8 mouse cellular contexts compared by ENCODE assay signal in genomic region chr2:60688944-60689615, GRCm38 (mm10). TPM values are rescaled to one million over a fixed set of nuclear protein-coding genes. Genes with fewer than 3 reads are reported as not detected.
DNase-seq lines count a peak whose midpoint lies in the region; ATAC-seq and TF ChIP-seq lines count a peak whose summit lies in the region.

No protein-coding gene starts in this region.

- H3K4me2 ChIP-seq in heart, embryonic 15.5 days, result peak overlapping the region; percentile 43
- H3K4me2 ChIP-seq in limb, embryonic 13.5 days (replicated peaks), result no peak overlapping the region
- H3K4me2 ChIP-seq in stomach, embryonic 14.5 days (replicated peaks; ENCODE audit: low read depth, low read length), result no peak overlapping the region; the same call in 1 of the 2 replicates

- no peaks in the 10 kb centered on the region for H3K27me3 ChIP-seq in heart, embryonic 15.5 days
- H3K27me3 ChIP-seq in limb, embryonic 13.5 days, result peaks cover 7% of the 10 kb centered on the region; the same call in 1 of the 2 replicates
- no peaks in the 10 kb centered on the region for H3K27me3 ChIP-seq in stomach, embryonic 14.5 days (ENCODE audit: control insufficient read depth, insufficient read depth, low read length)
- no peaks in the 10 kb centered on the region for H3K27me3 ChIP-seq in cerebellum, adult 2 months (ENCODE audit: control insufficient read depth, insufficient read depth, low read length)

- no peak overlapping the region for H3K4me3 ChIP-seq in heart, embryonic 15.5 days
- H3K4me3 ChIP-seq in limb, embryonic 13.5 days, result no peak overlapping the region
- H3K4me3 ChIP-seq in stomach, embryonic 14.5 days (ENCODE audit: low read depth, low read length), result no peak overlapping the region
- H3K4me3 ChIP-seq in cerebellum, adult 2 months (replicated peaks; ENCODE audit: insufficient read depth, low read depth, low read length), result no peak overlapping the region

- ATAC-seq in heart, embryonic 15.5 days (replicated peaks; ENCODE audit: insufficient number of reproducible peaks, insufficient read depth, low FRiP score, low read depth), result peak; percentile 89
- peak; percentile 79 for ATAC-seq in limb, embryonic 13.5 days (ENCODE audit: low FRiP score, low read depth)
- peak; percentile 88 for ATAC-seq in stomach, embryonic 14.5 days (ENCODE audit: insufficient number of reproducible peaks, insufficient read depth, low FRiP score, low read depth)

- no peaks in the 10 kb centered on the region for H3K36me3 ChIP-seq in heart, embryonic 15.5 days
- no peaks in the 10 kb centered on the region for H3K36me3 ChIP-seq in limb, embryonic 13.5 days
- H3K36me3 ChIP-seq in stomach, embryonic 14.5 days (ENCODE audit: control insufficient read depth, insufficient read depth, low read length), result no peaks in the 10 kb centered on the region

- peaks cover 9% of the 10 kb centered on the region for H3K4me1 ChIP-seq in heart, embryonic 15.5 days (replicated peaks)
- peaks cover 6% of the 10 kb centered on the region for H3K4me1 ChIP-seq in limb, embryonic 13.5 days
- H3K4me1 ChIP-seq in stomach, embryonic 14.5 days (ENCODE audit: control insufficient read depth, insufficient read depth, low read length), result peaks cover 14% of the 10 kb centered on the region; the same call in 1 of the 2 replicates
- H3K4me1 ChIP-seq in cerebellum, adult 2 months (ENCODE audit: control insufficient read depth, insufficient read depth, low read length), result no peaks in the 10 kb centered on the region

- no peak overlapping the region for H3K9ac ChIP-seq in heart, embryonic 15.5 days
- H3K9ac ChIP-seq in limb, embryonic 13.5 days, result no peak overlapping the region
- no peak overlapping the region for H3K9ac ChIP-seq in stomach, embryonic 14.5 days (replicated peaks; ENCODE audit: low read depth, low read length)

- 22% methylated on average over 14 of the region's 14 CpGs for WGBS in heart, embryonic 15.5 days
- WGBS in limb, embryonic 13.5 days, result 50% methylated on average over 14 of the region's 14 CpGs
- WGBS in stomach, embryonic 14.5 days, result 18% methylated on average over 14 of the region's 14 CpGs
- WGBS in cerebellum, adult 2 months, result 44% methylated on average over 14 of the region's 14 CpGs

- H3K27ac ChIP-seq in heart, embryonic 15.5 days, result peak overlapping the region; percentile 77
- no peak overlapping the region for H3K27ac ChIP-seq in limb, embryonic 13.5 days
- H3K27ac ChIP-seq in stomach, embryonic 14.5 days (ENCODE audit: low read length), result peak overlapping the region; percentile 39; the same call in 1 of the 2 replicates
- no peak overlapping the region for H3K27ac ChIP-seq in cerebellum, adult 2 months (ENCODE audit: insufficient read depth, low read length)

- TF ChIP-seq CTCF in cerebellum, adult 2 months (IDR thresholded peaks at IDR 0.05; ENCODE audit: borderline replicate concordance, insufficient read depth, low read depth, low read length), result no peak

- no peak for TF ChIP-seq POLR2A in cerebellum, adult 2 months (IDR thresholded peaks at IDR 0.05; ENCODE audit: borderline replicate concordance, insufficient read depth, low read length)

- no peaks in the 10 kb centered on the region for H3K9me3 ChIP-seq in heart, embryonic 15.5 days (replicated peaks)
- H3K9me3 ChIP-seq in limb, embryonic 13.5 days, result no peaks in the 10 kb centered on the region
- H3K9me3 ChIP-seq in stomach, embryonic 14.5 days (ENCODE audit: control insufficient read depth, low read depth, low read length), result no peaks in the 10 kb centered on the region

- DNase-seq in layer of hippocampus, adult 9-11 months, result peak; percentile 5
- no peak for DNase-seq in layer of hippocampus, postnatal 10 days (ENCODE audit: low spot score in 2 of 2)
- DNase-seq in embryo, embryonic 10.5 days (ENCODE audit: low spot score), result peak; percentile 50
- no peak for DNase-seq in right cerebral cortex, adult 2 months (ENCODE audit: low spot score in 2 of 2)
- no peak for DNase-seq in cerebellum, adult 2 months

RNA-seq across cellular contexts. Expression of gene Itgb6, which starts 33.4 kb away (rescaled TPM):
- under 1 TPM in 1 of 2 experiments, not detected in 1; 0.82 TPM for total RNA-seq in layer of hippocampus, postnatal 10 days (2021)
- 0.38 and 0.63 TPM in 2 replicates for polyA plus RNA-seq in heart, embryonic 15.5 days (2015; fragmentation: Nextera tagmentation; extraction: Ambion mirVana)
- 2.8 and 3.1 TPM in 2 replicates for polyA plus RNA-seq in limb, embryonic 13.5 days (2015; fragmentation: Nextera tagmentation; extraction: Ambion mirVana)
- 11.2 and 14.1 TPM in 2 replicates for polyA plus RNA-seq in stomach, embryonic 14.5 days (2014; fragmentation: Nextera tagmentation; extraction: Ambion mirVana)
- polyA plus RNA-seq in cerebellum, adult 2 months (2012; rRNA removed), result 0.19 and 0.28 TPM in 2 replicates

Comparison
In these comparisons a context has a peak if more than half of its experiments do, and no peak if none do; other contexts are left out.
1. DNase-seq: peak in layer of hippocampus, adult 9-11 months (single experiment) and embryo, embryonic 10.5 days (single experiment); none in layer of hippocampus, postnatal 10 days (0 of 2), right cerebral cortex, adult 2 months (0 of 2) and cerebellum, adult 2 months (0 of 2).
2. H3K27ac ChIP-seq: peak in heart, embryonic 15.5 days (single experiment) and stomach, embryonic 14.5 days (single experiment); none in limb, embryonic 13.5 days (single experiment) and cerebellum, adult 2 months (single experiment).
3. Peak in every context shown above with its lines, with median percentiles within 50 percentile points of each other: ATAC-seq.